Comparison of ENCODE assay signal across 8 mouse cellular contexts in genomic region chr12:100159261-100159975, GRCm38 (mm10). TPM values are rescaled to one million over a fixed set of nuclear protein-coding genes. Genes with fewer than 3 reads are reported as not detected.
DNase-seq lines count a peak whose midpoint lies in the region; ATAC-seq and TF ChIP-seq lines count a peak whose summit lies in the region.

TSS of gene Nrde2 (minus strand) at chr12:100159653.

- H3K9me3 ChIP-seq in hindbrain, postnatal 0 days (ENCODE audit: low read length): no peaks in the 10 kb centered on the region

- H3K4me2 ChIP-seq in hindbrain, postnatal 0 days (ENCODE audit: low read depth, low read length): peak within 1 kb of the TSS; percentile 63

- peak within 1 kb of the TSS; percentile 96 for H3K27ac ChIP-seq in gastrocnemius, adult 2 months
- H3K27ac ChIP-seq in hindbrain, postnatal 0 days: peak within 1 kb of the TSS; percentile 79
- peak within 1 kb of the TSS; percentile 91 for H3K27ac ChIP-seq in left cerebral cortex, adult 2 months

- intact Hi-C loops in gastrocnemius, adult 2 months (cut with DNase I): loop anchor here (1.0 kb wide), 1 partner anchor 28 kb away; no protein-coding TSS in a partner anchor
- intact Hi-C loops in left cerebral cortex, adult 2 months (cut with DNase I): loop anchor here (1.0 kb wide), 1 partner anchor 28 kb away; no protein-coding TSS in a partner anchor

- TF ChIP-seq CTCF in gastrocnemius, adult 2 months (IDR thresholded peaks at IDR 0.05): no peak; the same call in none of the 2 replicates
- TF ChIP-seq CTCF in hindbrain, postnatal 0 days (IDR thresholded peaks at IDR 0.05; ENCODE audit: low read depth): 0 out of 2 replicates have a peak, but pooled peaks have one; percentile 18
- no peak; the same call in 1 of the 2 replicates for TF ChIP-seq CTCF in left cerebral cortex, adult 2 months (IDR thresholded peaks at IDR 0.05)

- DNase-seq in ZHBTc4 (ENCODE audit: low read depth, low spot score): peak; percentile 96
- DNase-seq in gastrocnemius, adult 2 months: peak; percentile 92
- peak; percentile 94 for DNase-seq in hindbrain, postnatal 0 days (ENCODE audit: low spot score)
- peak; percentile 86 to 88 for DNase-seq in left cerebral cortex, adult 2 months (ENCODE audit: extremely low spot score in 1 of 2, low spot score in 2 of 2)
- peak; percentile 91 to 97 for DNase-seq in right cerebral cortex, adult 2 months (ENCODE audit: low spot score in 2 of 2)
- peak; percentile 90 for DNase-seq in urinary bladder, postnatal 14 days (ENCODE audit: low spot score)

- H3K9ac ChIP-seq in hindbrain, postnatal 0 days (replicated peaks; ENCODE audit: low read length): peak within 1 kb of the TSS; percentile 60

- WGBS in hindbrain, postnatal 0 days: under 1% methylated on average over 26 of the region's 26 CpGs

- H3K4me1 ChIP-seq in hindbrain, postnatal 0 days (ENCODE audit: insufficient read depth, low read length): no peaks in the 10 kb centered on the region

- H3K36me3 ChIP-seq in hindbrain, postnatal 0 days (ENCODE audit: insufficient read depth, low read length): no peaks in the 10 kb centered on the region; the same call in 1 of the 2 replicates

- peak; percentile 100 for ATAC-seq in common myeloid progenitor, adult 5-6 weeks (replicated peaks; ENCODE audit: low read depth, poor library complexity, severe bottlenecking)
- ATAC-seq in hindbrain, postnatal 0 days: peak; percentile 98
- ATAC-seq in megakaryocyte, adult 5-6 weeks (ENCODE audit: poor library complexity, severe bottlenecking): peak; percentile 99

- peak within 1 kb of the TSS; percentile 89 for H3K4me3 ChIP-seq in gastrocnemius, adult 2 months
- H3K4me3 ChIP-seq in hindbrain, postnatal 0 days (ENCODE audit: low read length): peak within 1 kb of the TSS; percentile 52
- peak within 1 kb of the TSS; percentile 70 for H3K4me3 ChIP-seq in left cerebral cortex, adult 2 months

- no peaks in the 10 kb centered on the region for H3K27me3 ChIP-seq in hindbrain, postnatal 0 days (ENCODE audit: insufficient read depth, low read length)

RNA-seq across cellular contexts. Expression of gene Nrde2, which starts in this region (rescaled TPM):
- 35.2 and 39.8 TPM in 2 replicates for total RNA-seq in common myeloid progenitor, adult 5-6 weeks (2017)
- total RNA-seq in gastrocnemius, adult 2 months (2021): 1 to 10 TPM; 7.8 to 9.1 TPM
- 20.2 and 20.5 TPM in 2 replicates for total RNA-seq in hindbrain, postnatal 0 days (2014; rRNA removed)
- polyA plus RNA-seq in hindbrain, postnatal 0 days (2015; fragmentation: Nextera tagmentation; extraction: Ambion mirVana): 11.8 and 13.6 TPM in 2 replicates
- 10 to 100 TPM; 17.3 to 21.9 TPM for total RNA-seq in left cerebral cortex, adult 2 months (2021)
- total RNA-seq in megakaryocyte, adult 5-6 weeks (2015): 3.3 and 8.2 TPM in 2 replicates
- total RNA-seq in megakaryocyte, adult 5-6 weeks (2017): 20.4 and 25.9 TPM in 2 replicates

Comparison
In these comparisons a context has a peak if more than half of its experiments do, and no peak if none do; other contexts are left out.
1. Peak in every context shown above with its lines: DNase-seq, ATAC-seq, H3K4me3 ChIP-seq and H3K27ac ChIP-seq.